Mouse (Mus musculus) C2C12 (cell line): ENCODE measurements around the gene Pllp. TPM values are rescaled to one million over a fixed set of nuclear protein-coding genes. Genes with fewer than 3 reads are reported as not detected.

Experiments
- H3K27me3 ChIP-seq: one replicate; pipeline ENCODE4 v1.6.1; 2011; ENCODE audit not compliant: control insufficient read depth, insufficient read depth, insufficient read length
- H3K36me3 ChIP-seq: one replicate; pipeline ENCODE4 v1.6.1; 2011; ENCODE audit not compliant: control insufficient read depth, insufficient read depth
- H3K4me3 ChIP-seq: one replicate; pipeline ENCODE4 v1.5.1; 2011; ENCODE audit warnings: mild to moderate bottlenecking, control low read depth; ENCODE audit not compliant: poor library complexity, insufficient read depth, severe bottlenecking
- H3K79me2 ChIP-seq: one replicate; pipeline ENCODE4 v1.6.1; 2011; ENCODE audit not compliant: control insufficient read depth, insufficient read depth
- H3K79me3 ChIP-seq: one replicate; pipeline ENCODE4 v1.6.1; 2011; ENCODE audit warnings: low read depth, control low read depth
- H3ac ChIP-seq: one replicate; pipeline ENCODE3; 2011; ENCODE audit warnings: low read depth; ENCODE audit not compliant: control insufficient read depth, insufficient read length
- CEBPB ChIP-seq: IDR thresholded peaks from one replicate; pipeline ENCODE4 v1.6.1; 2011; ENCODE audit warnings: low read depth, mild to moderate bottlenecking, control low read depth, moderate library complexity
- CTCF ChIP-seq: IDR thresholded peaks from one replicate; pipeline ENCODE4 v1.5.1; 2011; ENCODE audit not compliant: control insufficient read depth, insufficient read depth, insufficient read length
- FOSL1 ChIP-seq: IDR thresholded peaks from one replicate; pipeline ENCODE4 v1.8.0; 2011; ENCODE audit warnings: mild to moderate bottlenecking, low read length; ENCODE audit not compliant: poor library complexity, insufficient read depth, severe bottlenecking
- MAX ChIP-seq: IDR thresholded peaks from one replicate; pipeline ENCODE4 v1.6.1; 2011; ENCODE audit warnings: mild to moderate bottlenecking, control low read depth
- MYOD1 ChIP-seq: IDR thresholded peaks from one replicate; pipeline ENCODE4 v1.6.1; 2011; ENCODE audit warnings: low read depth; ENCODE audit not compliant: control insufficient read depth, insufficient read length
- MYOG ChIP-seq: IDR thresholded peaks from one replicate; pipeline ENCODE4 v1.6.1; 2011; ENCODE audit not compliant: control insufficient read depth, insufficient read length; ENCODE audit errors: extremely low read depth
- USF1 ChIP-seq: IDR thresholded peaks from one replicate; pipeline ENCODE4 v1.6.1; 2011; ENCODE audit warnings: low read depth, mild to moderate bottlenecking, control low read depth, moderate library complexity
- long read RNA-seq, 2 experiments: library from polyadenylated mRNA; unstranded; transcript quantifications; one replicate each; pipeline ENCODE4 v2.0.0; 2019 to 2020
- polyA plus RNA-seq: library from polyadenylated mRNA; unstranded; fragments of >200 nt; fragmentation: generic; extraction: Trizol; gene quantifications from one replicate; pipeline ENCODE4 v1.2.1, GENCODE M21; 2012; ENCODE audit warnings: missing spikeins

Pllp gene
- polyA plus RNA-seq, result 0.07 TPM
- long read RNA-seq, experiment 1, result 0 reads
- long read RNA-seq, experiment 2, result 0 reads

DNA sequence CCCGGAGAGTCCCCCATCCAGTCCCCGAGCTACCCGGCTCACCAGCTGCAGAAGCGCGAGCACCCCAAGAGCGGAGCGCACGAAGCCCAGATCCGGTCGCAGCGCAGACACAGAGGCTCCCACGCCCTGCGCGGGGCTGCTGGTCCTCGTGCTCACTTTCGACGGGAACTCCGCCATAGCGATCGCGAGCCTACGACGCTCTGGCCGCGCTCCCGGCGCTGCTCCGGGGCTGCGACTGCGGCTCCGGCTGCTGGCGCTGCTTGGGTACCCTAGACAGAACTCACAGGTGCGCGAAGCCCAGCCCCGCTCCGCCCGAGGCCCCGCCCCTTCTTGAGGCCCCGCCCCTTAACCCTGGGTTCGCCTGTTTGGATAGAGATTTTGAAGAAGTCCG lies at the start of gene Pllp:
Gene Pllp (minus strand): TSS at position 285 of the 391 bp plus-strand sequence.
- no peaks in the 10 kb centered on the region for H3K79me3 ChIP-seq
- peaks cover 47% of the 10 kb centered on the region for H3K27me3 ChIP-seq
- H3K4me3 ChIP-seq, result no peak within 1 kb of the TSS
- no peaks in the 10 kb centered on the region for H3K79me2 ChIP-seq
- H3K36me3 ChIP-seq, result no peaks in the 10 kb centered on the region
- no peak for TF ChIP-seq MYOG
- TF ChIP-seq MAX, result no peak
- no peak for TF ChIP-seq FOSL1
- TF ChIP-seq MYOD1, result no peak
- TF ChIP-seq CTCF, result no peak
- no peak for TF ChIP-seq CEBPB
- TF ChIP-seq USF1, result no peak
- no peak within 1 kb of the TSS for H3ac ChIP-seq

GRCm38 (mm10) chr8:94745476-94746184 lies 49.6 kb upstream of the Pllp start, which contains the start of gene Ccl22:
Gene Ccl22, plus strand, starts transcription at chr8:94745590.
- Histone ChIP-seq H3K27me3 (no peaks in the 10 kb centered on the region), H3K4me3 (no peak within 1 kb of the TSS)

DNA sequence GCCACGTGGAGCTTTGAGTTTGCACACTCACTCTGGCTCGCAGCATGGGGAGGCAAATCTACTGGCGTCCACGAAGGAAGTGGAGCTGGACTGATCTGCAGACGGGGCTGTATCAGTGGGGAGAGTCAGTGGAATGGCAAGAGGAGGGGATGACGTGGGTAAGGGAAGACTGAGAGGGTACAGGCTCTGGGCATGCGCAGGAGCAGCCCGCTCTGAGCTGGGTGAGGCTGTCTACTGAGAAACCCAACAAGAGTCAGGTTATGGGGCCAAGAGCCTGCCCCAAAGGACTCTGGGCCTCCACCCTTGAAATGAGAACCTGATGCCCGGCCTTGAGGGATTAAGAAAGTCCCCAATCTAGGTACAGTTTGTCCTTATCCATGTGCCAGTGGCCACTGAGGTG lies 48.9 kb upstream of the Pllp start:
- H3K4me3 ChIP-seq, result no peak overlapping the region
- TF ChIP-seq FOSL1, result no peak
- H3K36me3 ChIP-seq, result no peaks in the 10 kb centered on the region
- H3K79me3 ChIP-seq, result no peaks in the 10 kb centered on the region
- no peak overlapping the region for H3ac ChIP-seq
- no peaks in the 10 kb centered on the region for H3K79me2 ChIP-seq
- no peaks in the 10 kb centered on the region for H3K27me3 ChIP-seq

More at GRCm38 (mm10) chr8:94745476-94746184, 49.6 kb upstream of the Pllp start, which contains the start of gene Ccl22:
- H3K79me2 ChIP-seq, result no peaks in the 10 kb centered on the region
- no peaks in the 10 kb centered on the region for H3K36me3 ChIP-seq
- TF ChIP-seq CEBPB (no peak), MYOD1 (no peak), MYOG (no peak), MAX (no peak), USF1 (no peak), CTCF (no peak), FOSL1 (no peak)
- H3K79me3 ChIP-seq, result no peaks in the 10 kb centered on the region
- H3ac ChIP-seq, result no peak within 1 kb of the TSS

GRCm38 (mm10) chr8:94744484-94744883 lies 48.4 kb upstream of the Pllp start:
- Histone ChIP-seq H3K4me3 (no peak overlapping the region), H3ac (no peak overlapping the region), H3K36me3 (no peaks in the 10 kb centered on the region), H3K79me2 (no peaks in the 10 kb centered on the region), H3K27me3 (no peaks in the 10 kb centered on the region), H3K79me3 (no peaks in the 10 kb centered on the region)
- no peak for TF ChIP-seq MAX
- TF ChIP-seq MYOD1, result no peak
- no peak for TF ChIP-seq CTCF
- TF ChIP-seq USF1, result no peak
- TF ChIP-seq FOSL1, result no peak

DNA sequence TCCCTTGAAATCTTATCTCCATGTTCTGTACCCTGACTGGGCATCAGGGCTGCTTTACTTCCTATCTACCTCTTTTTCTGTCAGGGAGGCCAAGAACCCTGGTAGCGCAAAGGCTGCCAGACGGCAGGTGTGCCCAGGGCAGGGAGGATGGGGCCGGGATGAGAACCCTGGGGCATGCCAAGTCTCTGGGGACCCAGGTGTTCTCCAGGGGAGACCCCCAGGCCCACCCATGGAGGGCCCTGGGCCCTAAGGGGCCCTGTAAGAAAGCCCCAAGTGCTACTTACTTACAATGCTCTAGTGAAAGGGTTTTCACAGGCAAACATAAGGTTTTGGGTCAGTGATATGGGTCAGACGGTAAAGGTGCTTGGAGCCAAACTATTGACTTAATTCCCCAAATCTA lies 45.6 kb upstream of the Pllp start:
- H3K79me2 ChIP-seq, result no peaks in the 10 kb centered on the region
- H3K27me3 ChIP-seq, result no peaks in the 10 kb centered on the region
- H3K4me3 ChIP-seq, result no peak overlapping the region
- TF ChIP-seq MAX, result no peak
- TF ChIP-seq MYOG, result no peak
- TF ChIP-seq MYOD1, result no peak
- no peak for TF ChIP-seq FOSL1
- no peak for TF ChIP-seq CEBPB
- TF ChIP-seq CTCF, result no peak
- TF ChIP-seq USF1, result no peak
- H3K36me3 ChIP-seq, result no peaks in the 10 kb centered on the region
- no peak overlapping the region for H3ac ChIP-seq
- H3K79me3 ChIP-seq, result no peaks in the 10 kb centered on the region

DNA sequence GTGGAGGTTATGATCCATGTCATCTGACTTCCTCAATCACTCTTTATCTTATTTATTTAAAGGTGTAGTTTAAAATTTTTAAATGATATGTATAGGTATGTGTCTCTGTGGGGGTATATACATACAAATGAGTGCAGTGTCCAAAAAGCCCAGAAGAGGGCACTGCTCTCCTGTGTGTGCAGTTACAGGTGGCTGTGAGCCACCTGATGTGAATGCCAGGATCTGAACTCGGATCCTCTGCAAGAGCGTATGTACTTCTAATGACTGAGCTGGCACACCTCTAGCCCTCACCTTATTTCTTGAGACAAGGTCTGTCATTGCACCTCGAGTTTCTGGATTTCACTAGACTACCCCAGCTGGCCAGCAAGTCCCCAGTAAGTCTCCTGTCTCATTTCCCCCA lies 44.5 kb upstream of the Pllp start:
- TF ChIP-seq CTCF (no peak), MAX (no peak), USF1 (no peak), CEBPB (no peak), FOSL1 (no peak), MYOD1 (no peak), MYOG (no peak)
- H3K36me3 ChIP-seq, result no peaks in the 10 kb centered on the region

More for the DNA sequence above, 44.5 kb upstream of the Pllp start:
- Histone ChIP-seq H3K27me3 (no peaks in the 10 kb centered on the region), H3K79me3 (no peaks in the 10 kb centered on the region), H3ac (no peak overlapping the region), H3K79me2 (no peaks in the 10 kb centered on the region), H3K4me3 (no peak overlapping the region)
